Mouse (Mus musculus) brain, embryonic 14.5 days (tissue): Measurements from ENCODE around the gene Npw.

Experiments used
- CTCF ChIP-seq: fragments of 200-500 bp; IDR thresholded peaks from 2 replicates; pipeline ENCODE4 v1.5.1; 2012; ENCODE audit warnings: inconsistent platforms, mild to moderate bottlenecking, moderate library complexity, borderline replicate concordance; ENCODE audit not compliant: insufficient read depth, insufficient read length; ENCODE audit errors: extremely low read depth
- POLR2A ChIP-seq: fragments of 200-500 bp; IDR thresholded peaks from 2 replicates; pipeline ENCODE4 v1.6.1; 2012; ENCODE audit warnings: mild to moderate bottlenecking, inconsistent platforms, borderline replicate concordance; ENCODE audit not compliant: poor library complexity, insufficient read depth, insufficient read length, severe bottlenecking; ENCODE audit errors: extremely low read depth

GRCm38 (mm10) chr17:24686514-24686913 lies 28.3 kb upstream of the Npw start:
- TF ChIP-seq CTCF (no peak), POLR2A (no peak)
